Comparison of ENCODE assay signal across 8 mouse cellular contexts in genomic region chr11:88404816-88405613, GRCm38 (mm10).
A peak's percentile ranks its signal among the peaks of the same experiment; 100 is the strongest.
DNase-seq lines count a peak whose midpoint lies in the region; ATAC-seq and TF ChIP-seq lines count a peak whose summit lies in the region.

No protein-coding gene starts in this region.

- no peaks in the 10 kb centered on the region for H3K9me3 ChIP-seq in intestine, embryonic 16.5 days (ENCODE audit: control insufficient read depth, low read length)

- H3K27ac ChIP-seq in intestine, embryonic 16.5 days (ENCODE audit: low read length) = peak overlapping the region; percentile 94
- H3K27ac ChIP-seq in olfactory bulb, adult 2 months (ENCODE audit: insufficient read depth, low read depth, low read length) = peak overlapping the region; percentile 70

- no peak for TF ChIP-seq CTCF in olfactory bulb, adult 2 months (IDR thresholded peaks at IDR 0.05; ENCODE audit: insufficient read depth, low read depth, low read length)

- H3K4me3 ChIP-seq in intestine, embryonic 16.5 days (ENCODE audit: low read length) = 0 out of 2 replicates have a peak overlapping the region, but pooled peaks have one; percentile 9
- no peak overlapping the region for H3K4me3 ChIP-seq in olfactory bulb, adult 2 months (ENCODE audit: insufficient read depth, low read depth, low read length)

- H3K4me1 ChIP-seq in intestine, embryonic 16.5 days (ENCODE audit: control insufficient read depth, insufficient read depth, low read length) = peaks cover 62% of the 10 kb centered on the region
- peaks cover 40% of the 10 kb centered on the region for H3K4me1 ChIP-seq in olfactory bulb, adult 2 months (ENCODE audit: control insufficient read depth, insufficient read depth, low read length)

- peak overlapping the region; percentile 47 for H3K4me2 ChIP-seq in intestine, embryonic 16.5 days (ENCODE audit: low read depth, low read length)

- peak overlapping the region; percentile 52 for H3K9ac ChIP-seq in intestine, embryonic 16.5 days (ENCODE audit: low read depth, low read length)

- TF ChIP-seq POLR2A in olfactory bulb, adult 2 months (IDR thresholded peaks at IDR 0.05; ENCODE audit: insufficient read depth, low read depth, low read length) = no peak

- 20% methylated on average over 17 of the region's 17 CpGs for WGBS in intestine, embryonic 16.5 days
- WGBS in olfactory bulb, adult 2 months = 4% methylated on average over 17 of the region's 17 CpGs

- no peaks in the 10 kb centered on the region for H3K36me3 ChIP-seq in intestine, embryonic 16.5 days (ENCODE audit: control insufficient read depth, insufficient read depth, low read length)

- no peaks in the 10 kb centered on the region for H3K27me3 ChIP-seq in intestine, embryonic 16.5 days (replicated peaks; ENCODE audit: control insufficient read depth, insufficient read depth, low read length)

- peak; percentile 44 for DNase-seq in MN1 (ENCODE audit: low spot score)
- DNase-seq in cerebellum, postnatal 36 days = peak; percentile 48 to 56
- DNase-seq in heart, adult 11 months = peak; percentile 98
- DNase-seq in left cerebral cortex, adult 9 months (ENCODE audit: low spot score in 2 of 2) = peak; percentile 53 to 77
- DNase-seq in thymus, postnatal 14 days = no peak

- ATAC-seq in intestine, embryonic 16.5 days = peak; percentile 18; the same call in 1 of the 2 replicates
- no peak for ATAC-seq in granulocyte monocyte progenitor cell, adult 5-6 weeks (replicated peaks; ENCODE audit: poor library complexity, severe bottlenecking)
